Mouse (Mus musculus) kidney, adult 2 months (tissue): ENCODE results near the gene Cd19.

ENCODE experiments used
- CTCF ChIP-seq: fragments of 200-500 bp; conservative IDR thresholded peaks from 2 replicates; pipeline ENCODE4 v1.5.1; 2011; ENCODE audit warnings: low read depth, mild to moderate bottlenecking, control low read depth, low read length, moderate library complexity, mixed read lengths; ENCODE audit not compliant: insufficient read depth, insufficient read length
- POLR2A ChIP-seq: fragments of 200-500 bp; IDR thresholded peaks from one replicate; pipeline ENCODE4 v1.6.1; 2011; ENCODE audit warnings: low read depth, low read length, control low read depth

DNA sequence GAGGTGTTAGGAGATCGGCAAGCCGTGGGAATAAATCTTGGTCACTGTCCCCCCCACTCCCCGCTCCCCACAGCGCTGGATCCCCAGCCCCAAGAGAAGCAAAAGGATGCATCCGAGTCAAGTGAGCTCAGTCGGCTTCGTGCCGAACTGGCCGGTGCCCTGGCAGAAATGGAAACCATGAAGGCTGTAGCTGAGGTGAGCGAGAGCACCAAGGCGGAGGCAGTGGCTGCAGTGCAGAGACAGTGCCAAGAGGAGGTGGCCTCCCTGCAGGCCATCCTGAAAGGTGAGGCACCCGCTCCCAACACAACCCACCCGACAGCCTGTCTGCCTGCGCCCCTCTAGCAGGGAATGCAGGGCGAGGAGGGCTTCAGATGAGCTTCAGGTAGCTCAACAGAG lies 14.8 kb upstream of the Cd19 start:
- TF ChIP-seq CTCF (no peak), POLR2A (no peak)
